Mouse (Mus musculus): ENCODE measurements around the gene Zdhhc14.
A peak's percentile ranks its signal among the peaks of the same experiment; 100 is the strongest.

DNA sequence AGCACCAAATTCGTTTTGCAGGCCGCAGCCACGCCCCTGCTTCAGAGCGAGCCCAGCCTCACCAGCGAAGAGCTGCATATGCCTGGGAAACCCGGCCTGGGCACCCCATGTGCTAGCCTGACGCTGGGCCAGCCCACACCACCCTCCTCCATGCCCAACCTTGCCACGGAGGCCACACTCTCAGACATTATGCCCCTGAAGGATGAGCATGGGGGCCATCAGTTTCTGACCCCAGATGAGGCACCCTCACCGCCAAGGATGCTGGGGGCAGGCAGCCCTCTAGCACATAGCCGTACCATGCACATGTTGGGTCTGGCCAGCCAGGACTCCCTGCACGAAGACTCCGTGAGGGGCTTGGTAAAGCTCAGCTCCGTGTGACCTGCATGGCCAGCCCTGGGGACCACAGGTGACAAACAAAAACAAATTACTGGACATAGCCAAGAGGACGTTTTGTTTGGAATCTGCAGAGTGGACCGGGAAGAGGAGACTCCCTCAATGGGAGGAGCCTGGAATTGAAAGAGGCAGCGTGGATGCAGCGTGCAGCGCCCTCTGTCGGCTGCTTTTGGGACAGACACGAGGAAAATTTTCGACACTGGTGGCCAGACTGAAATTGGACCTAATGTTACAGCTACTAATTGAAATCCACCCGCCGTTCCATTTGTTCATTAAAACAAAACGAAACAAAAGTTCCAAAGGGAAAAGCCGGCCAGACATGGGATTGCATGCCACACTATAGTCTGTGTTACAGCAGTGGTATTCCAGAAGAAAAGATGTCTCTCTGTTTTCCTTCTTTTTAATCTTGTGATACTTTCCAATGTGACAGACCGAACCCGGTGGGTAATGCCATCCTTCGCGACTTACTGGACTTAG lies 260.6 kb downstream of the Zdhhc14 start:
- peak; percentile 44 for TF ChIP-seq MAX (IDR thresholded peaks at IDR 0.05)
- no peak for TF ChIP-seq MYOD1 (IDR thresholded peaks at IDR 0.05; ENCODE audit: control insufficient read depth, insufficient read length, low read depth)

Measured in C2C12 (cell line).